Mouse (Mus musculus) G1E (cell line): ENCODE data around the gene Tex22. TPM values are rescaled to one million over a fixed set of nuclear protein-coding genes. Genes with fewer than 3 reads are reported as not detected.

ENCODE experiments used
- ATAC-seq: 2 replicates; pipeline ENCODE4 v1.8.0; 2016; ENCODE audit warnings: mild to moderate bottlenecking; ENCODE audit not compliant: insufficient number of reproducible peaks, poor library complexity, low FRiP score, severe bottlenecking; ENCODE audit errors: extremely low read depth
- DNase-seq: peaks from one replicate; pipeline ENCODE4 v3.0.0; 2012; ENCODE audit warnings: low spot score
- H3K27me3 ChIP-seq: 2 replicates; pipeline ENCODE4 v1.6.1; 2012; ENCODE audit warnings: mild to moderate bottlenecking, low read length, inconsistent platforms; ENCODE audit not compliant: insufficient read depth
- H3K36me3 ChIP-seq: replicated peaks from 2 replicates; pipeline ENCODE3; 2012; ENCODE audit warnings: mild to moderate bottlenecking, inconsistent platforms
- H3K4me1 ChIP-seq: 2 replicates; pipeline ENCODE4 v1.6.1; 2012; ENCODE audit warnings: low read depth, low read length, inconsistent platforms, mixed read lengths; ENCODE audit not compliant: insufficient read depth
- H3K4me3 ChIP-seq: 2 replicates; pipeline ENCODE4 v1.5.1; 2012; ENCODE audit warnings: low read depth, mild to moderate bottlenecking, inconsistent platforms, low read length, moderate library complexity, mixed read lengths
- H3K9me3 ChIP-seq: replicated peaks from 2 replicates; pipeline ENCODE4 v1.6.1; 2012; ENCODE audit warnings: inconsistent platforms
- CTCF ChIP-seq: IDR thresholded peaks from 2 replicates; pipeline ENCODE4 v1.5.1; 2012; ENCODE audit warnings: low read depth, low read length, inconsistent platforms, mixed read lengths
- GATA1 ChIP-seq: IDR thresholded peaks from 2 replicates; pipeline ENCODE4 v1.6.1; 2012; ENCODE audit warnings: borderline replicate concordance, low read length, inconsistent platforms, mixed read lengths
- GATA2 ChIP-seq: IDR thresholded peaks from 2 replicates; pipeline ENCODE4 v1.6.1; 2012; ENCODE audit warnings: low read depth, low read length, inconsistent platforms, borderline replicate concordance
- POLR2AphosphoS5 ChIP-seq: IDR thresholded peaks from 2 replicates; pipeline ENCODE4 v1.6.1; 2012; ENCODE audit warnings: low read depth, low read length, inconsistent platforms; ENCODE audit not compliant: insufficient replicate concordance
- TAL1 ChIP-seq: conservative IDR thresholded peaks from 2 replicates; pipeline ENCODE4 v1.6.1; 2012; ENCODE audit warnings: low read depth, low read length, inconsistent platforms, mixed read lengths
- polyA plus RNA-seq: library from polyadenylated mRNA; stranded (reverse); fragments of >175 nt; gene quantifications from 2 replicates; pipeline ENCODE4 v1.2.3, GENCODE M21; 2012
- total RNA-seq, 2 experiments: library from RNA; stranded (forward) in 1 of 2; stranded (reverse) in 1 of 2; fragments of 200-1000 nt in 1 of 2; fragments of >200 nt in 1 of 2; fragmentation: Nextera tagmentation in 1 of 2; gene quantifications; 2 replicates each; pipeline ENCODE4 v1.2.3; 2014 to 2017

The Tex22 gene
- total and polyA plus RNA-seq, 3 experiments = 0.38 TPM; not detected in 2

- Histone ChIP-seq H3K27me3 (no peaks in the 10 kb centered on the region), H3K4me1 (peaks cover 20% of the 10 kb centered on the region), H3K36me3 (peaks cover 100% of the 10 kb centered on the region), H3K9me3 (no peaks in the 10 kb centered on the region), H3K4me3 (no peak overlapping the region)
- DNase-seq (no peak), ATAC-seq (no peak)
- no peak for TF ChIP-seq TAL1
- no peak for TF ChIP-seq GATA1
- no peak for TF ChIP-seq GATA2
- TF ChIP-seq POLR2AphosphoS5 = no peak
- TF ChIP-seq CTCF = no peak
Observed at GRCm38 (mm10) chr12:113132567-113132966, 58.3 kb downstream of the Tex22 start.

- Histone ChIP-seq H3K4me1 (peaks cover 22% of the 10 kb centered on the region), H3K27me3 (no peaks in the 10 kb centered on the region), H3K36me3 (peaks cover 100% of the 10 kb centered on the region), H3K4me3 (no peak overlapping the region), H3K9me3 (no peaks in the 10 kb centered on the region)
- ATAC-seq (no peak), DNase-seq (no peak)
- TF ChIP-seq GATA2 = no peak
- no peak for TF ChIP-seq CTCF
- no peak for TF ChIP-seq POLR2AphosphoS5
- TF ChIP-seq GATA1 = no peak
- TF ChIP-seq TAL1 = no peak
Observed at GRCm38 (mm10) chr12:113133260-113133659, 59.0 kb downstream of the Tex22 start.

GRCm38 (mm10) chr12:113133861-113134403 lies 59.6 kb downstream of the Tex22 start:
- H3K27me3 ChIP-seq = no peaks in the 10 kb centered on the region
- TF ChIP-seq GATA1 = no peak
- no peak for TF ChIP-seq GATA2
- no peak for TF ChIP-seq POLR2AphosphoS5
- no peak for TF ChIP-seq CTCF
- no peak for TF ChIP-seq TAL1
- H3K36me3 ChIP-seq = peaks cover 100% of the 10 kb centered on the region
- no peak overlapping the region for H3K4me3 ChIP-seq
- H3K9me3 ChIP-seq = no peaks in the 10 kb centered on the region
- peaks cover 25% of the 10 kb centered on the region for H3K4me1 ChIP-seq
- DNase-seq = no peak
- ATAC-seq = no peak

GRCm38 (mm10) chr12:113134502-113134901 lies 60.2 kb downstream of the Tex22 start:
- H3K4me3 ChIP-seq = no peak overlapping the region
- TF ChIP-seq TAL1 = no peak
- no peak for TF ChIP-seq POLR2AphosphoS5
- no peak for TF ChIP-seq CTCF
- TF ChIP-seq GATA1 = no peak
- TF ChIP-seq GATA2 = no peak

GRCm38 (mm10) chr12:113135401-113135800 lies 61.1 kb downstream of the Tex22 start:
- Histone ChIP-seq H3K4me1 (peaks cover 40% of the 10 kb centered on the region), H3K4me3 (no peak overlapping the region), H3K36me3 (peaks cover 94% of the 10 kb centered on the region), H3K9me3 (peaks cover 7% of the 10 kb centered on the region), H3K27me3 (peaks cover 8% of the 10 kb centered on the region)
- TF ChIP-seq GATA2 = no peak
- no peak for TF ChIP-seq TAL1
- no peak for TF ChIP-seq CTCF
- TF ChIP-seq GATA1 = no peak
- no peak for TF ChIP-seq POLR2AphosphoS5
- DNase-seq (no peak), ATAC-seq (no peak)

More at GRCm38 (mm10) chr12:113134502-113134901, 60.2 kb downstream of the Tex22 start:
- H3K36me3 ChIP-seq = peaks cover 100% of the 10 kb centered on the region
- DNase-seq (no peak), ATAC-seq (no peak)
- no peaks in the 10 kb centered on the region for H3K9me3 ChIP-seq
- peaks cover 31% of the 10 kb centered on the region for H3K4me1 ChIP-seq
- peaks cover under 1% of the 10 kb centered on the region; the same call in 1 of the 2 replicates for H3K27me3 ChIP-seq

- peaks cover 19% of the 10 kb centered on the region for H3K27me3 ChIP-seq
- peaks cover 16% of the 10 kb centered on the region for H3K9me3 ChIP-seq
- peaks cover 82% of the 10 kb centered on the region for H3K36me3 ChIP-seq
- no peak for DNase-seq
- H3K4me1 ChIP-seq = peaks cover 47% of the 10 kb centered on the region
- no peak for ATAC-seq
- no peak overlapping the region for H3K4me3 ChIP-seq
- TF ChIP-seq POLR2AphosphoS5 (no peak), GATA1 (no peak), GATA2 (no peak), CTCF (no peak)
Observed at GRCm38 (mm10) chr12:113136492-113137020, 62.3 kb downstream of the Tex22 start.
